Mouse (Mus musculus) heart, postnatal 0 days (tissue): ENCODE measurements at regions not wholly inside any gene's neighbourhood (a gene's known extent, or its start where the extent isn't known, plus 50 kb on each side); places are given as distances from the start of the nearest gene placed in this dataset.
A peak's percentile ranks its signal among the peaks of the same experiment; 100 is the strongest.

Experiments used
- CTCF ChIP-seq: IDR thresholded peaks from 2 replicates; pipeline ENCODE4 v1.5.1; 2016; ENCODE audit warnings: antibody characterized with exemption, control low read depth, low read depth
- EP300 ChIP-seq: IDR thresholded peaks from 2 replicates; pipeline ENCODE4 v1.6.1; 2016; ENCODE audit warnings: antibody characterized with exemption, low read depth

- TF ChIP-seq CTCF (peak; percentile 20), EP300 (no peak)
These were observed 467.8 kb upstream of the Adamts9 start for GRCm38 (mm10) chr6:93411077-93411452.
